Mouse (Mus musculus): ENCODE data around the gene Mmp25. TPM values are rescaled to one million over a fixed set of nuclear protein-coding genes. Genes with fewer than 3 reads are reported as not detected.

Gene Mmp25
- polyA plus RNA-seq, 1 experiment from 2014 or later, result 0.12 TPM

DNA sequence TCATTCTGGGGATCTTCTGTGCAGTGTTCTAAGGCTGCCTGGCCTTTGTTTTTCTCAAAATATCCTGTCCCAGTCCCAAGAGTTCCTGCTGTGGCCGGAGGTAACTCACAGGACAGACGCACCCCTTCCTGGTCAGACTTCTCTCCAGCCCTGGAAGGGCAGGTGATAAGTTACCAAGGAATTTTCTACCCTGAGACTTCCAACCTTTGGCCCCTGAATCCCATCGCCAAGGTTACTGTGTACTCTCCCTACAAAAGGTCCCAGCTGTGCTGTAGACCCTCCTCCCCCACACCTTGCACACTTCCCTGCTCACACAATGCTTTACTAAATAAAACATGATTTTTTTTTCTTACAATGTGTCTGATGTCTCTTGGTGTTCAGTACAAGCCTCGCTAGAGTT, 37.0 kb upstream of the Mmp25 start:
- TF ChIP-seq EP300 (optimal IDR thresholded peaks at IDR 0.05), result no peak
- no peak for DNase-seq (ENCODE audit: low spot score)
- H3K4me3 ChIP-seq (ENCODE audit: low read depth, low read length), result no peak overlapping the region
- no peaks in the 10 kb centered on the region for H3K9me3 ChIP-seq (ENCODE audit: control insufficient read depth, low read length)
- no peak overlapping the region for H3K9ac ChIP-seq (ENCODE audit: low read length)
- no peak overlapping the region for H3K4me2 ChIP-seq (replicated peaks; ENCODE audit: low read depth)
- 36% methylated on average over 4 of the region's 4 CpGs for WGBS
- no peak overlapping the region for H3K27ac ChIP-seq (replicated peaks)
- H3K27me3 ChIP-seq (ENCODE audit: control insufficient read depth, insufficient read depth, low read length), result 0 out of 2 replicates have a peak, but pooled peaks cover 2% of the 10 kb centered on the region
- no peaks in the 10 kb centered on the region for H3K36me3 ChIP-seq (ENCODE audit: control insufficient read depth, insufficient read depth, low read length)
- ATAC-seq (ENCODE audit: low FRiP score, low TSS enrichment), result 0 out of 2 replicates have a peak, but pooled peaks have one; percentile 12
- peaks cover 5% of the 10 kb centered on the region; the same call in 1 of the 2 replicates for H3K4me1 ChIP-seq (replicated peaks; ENCODE audit: control insufficient read depth, insufficient read depth)

DNA sequence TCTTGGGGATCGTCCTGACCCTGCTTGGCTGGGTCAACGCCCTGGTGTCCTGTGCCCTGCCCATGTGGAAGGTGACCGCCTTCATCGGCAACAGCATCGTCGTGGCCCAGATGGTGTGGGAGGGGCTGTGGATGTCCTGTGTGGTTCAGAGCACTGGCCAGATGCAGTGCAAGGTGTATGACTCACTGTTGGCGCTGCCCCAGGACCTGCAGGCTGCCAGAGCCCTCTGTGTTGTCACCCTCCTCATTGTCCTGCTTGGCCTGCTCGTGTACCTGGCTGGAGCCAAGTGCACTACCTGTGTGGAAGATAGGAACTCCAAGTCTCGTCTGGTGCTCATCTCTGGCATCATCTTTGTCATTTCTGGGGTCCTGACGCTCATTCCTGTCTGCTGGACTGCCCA, 36.0 kb upstream of the Mmp25 start:
- Histone ChIP-seq H3K4me3 (ENCODE audit: low read depth, low read length) (no peak overlapping the region), H3K9ac (ENCODE audit: low read length) (no peak overlapping the region), H3K4me1 (replicated peaks; ENCODE audit: control insufficient read depth, insufficient read depth) (peaks cover 5% of the 10 kb centered on the region; the same call in 1 of the 2 replicates), H3K9me3 (ENCODE audit: control insufficient read depth, low read length) (no peaks in the 10 kb centered on the region), H3K36me3 (ENCODE audit: control insufficient read depth, insufficient read depth, low read length) (no peaks in the 10 kb centered on the region), H3K27me3 (ENCODE audit: control insufficient read depth, insufficient read depth, low read length) (0 out of 2 replicates have a peak, but pooled peaks cover 2% of the 10 kb centered on the region), H3K27ac (replicated peaks) (no peak overlapping the region), H3K4me2 (replicated peaks; ENCODE audit: low read depth) (no peak overlapping the region)
- peak; percentile 75 for ATAC-seq (ENCODE audit: low FRiP score, low TSS enrichment)
- peak; percentile 81 for DNase-seq (ENCODE audit: low spot score)
- WGBS, result 48% methylated on average over 10 of the region's 10 CpGs
- TF ChIP-seq EP300 (optimal IDR thresholded peaks at IDR 0.05) (no peak), CTCF (IDR thresholded peaks at IDR 0.05; ENCODE audit: low read depth) (no peak)

DNA sequence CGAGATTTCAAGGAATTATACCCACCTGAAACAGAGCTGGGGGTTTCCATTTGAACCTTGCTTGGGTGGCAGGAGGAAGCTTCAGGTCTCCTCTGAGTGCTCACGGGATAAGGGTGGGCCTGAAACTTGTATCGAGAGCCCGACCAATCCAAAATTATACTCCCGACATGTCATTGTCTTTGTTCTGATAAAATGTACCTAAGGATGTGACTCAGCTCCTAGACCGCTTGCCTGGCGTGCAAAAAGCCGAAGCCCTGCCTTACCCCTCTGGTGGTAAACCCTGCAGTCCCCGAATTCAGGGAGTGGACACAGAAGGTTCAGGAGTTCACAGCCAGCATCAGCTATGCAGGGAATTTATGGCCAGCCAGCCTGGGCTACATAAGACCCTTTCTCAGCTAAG, 35.3 kb upstream of the Mmp25 start:
- H3K4me3 ChIP-seq (ENCODE audit: low read depth, low read length), result no peak overlapping the region
- 0 out of 2 replicates have a peak, but pooled peaks cover 2% of the 10 kb centered on the region for H3K27me3 ChIP-seq (ENCODE audit: control insufficient read depth, insufficient read depth, low read length)
- ATAC-seq (ENCODE audit: low FRiP score, low TSS enrichment) (no peak), DNase-seq (ENCODE audit: low spot score) (no peak)
- WGBS, result 54% methylated on average over 9 of the region's 9 CpGs
- no peak for TF ChIP-seq CTCF (IDR thresholded peaks at IDR 0.05; ENCODE audit: low read depth)
- no peak for TF ChIP-seq EP300 (optimal IDR thresholded peaks at IDR 0.05)
- no peak overlapping the region for H3K4me2 ChIP-seq (replicated peaks; ENCODE audit: low read depth)
- no peaks in the 10 kb centered on the region for H3K36me3 ChIP-seq (ENCODE audit: control insufficient read depth, insufficient read depth, low read length)
- H3K27ac ChIP-seq (replicated peaks), result no peak overlapping the region
- no peaks in the 10 kb centered on the region for H3K9me3 ChIP-seq (ENCODE audit: control insufficient read depth, low read length)
- peaks cover 5% of the 10 kb centered on the region; the same call in 1 of the 2 replicates for H3K4me1 ChIP-seq (replicated peaks; ENCODE audit: control insufficient read depth, insufficient read depth)
- H3K9ac ChIP-seq (ENCODE audit: low read length), result no peak overlapping the region

DNA sequence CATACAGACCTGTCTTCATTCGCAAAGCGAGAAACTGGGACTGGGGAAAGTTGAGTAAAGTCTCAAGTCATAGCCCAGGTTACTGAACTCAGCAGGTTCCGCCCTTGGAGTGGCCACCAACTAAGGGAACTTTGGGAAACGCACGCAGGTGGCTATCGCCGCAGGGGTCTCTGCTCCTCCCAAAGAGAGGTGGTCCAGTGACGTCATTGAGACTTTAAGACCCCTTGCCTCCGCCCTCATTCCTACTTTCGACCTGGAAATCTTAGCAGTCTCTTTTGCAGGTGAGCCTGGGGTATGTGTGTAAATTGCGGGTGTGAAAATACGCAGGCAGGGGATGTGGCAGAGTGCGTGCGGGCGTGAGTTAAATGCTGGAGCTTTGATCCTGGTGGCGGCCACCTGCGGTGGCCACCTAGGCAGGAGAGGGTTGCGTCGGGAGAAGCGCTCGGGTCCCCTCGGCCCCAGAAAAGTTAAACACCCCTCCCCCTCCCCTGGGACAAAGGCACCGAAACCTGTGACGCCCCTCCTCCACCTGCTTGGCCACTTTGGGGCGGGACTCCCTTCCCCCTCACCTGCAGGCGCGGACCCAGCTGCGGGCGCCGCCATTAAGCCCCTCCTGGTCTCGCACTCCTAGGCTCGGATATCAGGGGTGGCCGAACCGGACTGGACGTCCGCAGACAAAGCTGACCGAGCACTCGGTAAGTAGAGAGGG, 34.2 kb upstream of the Mmp25 start, which contains the start of gene Cldn6:
Cldn6 (plus strand) TSS at position 123 of the 709 bp plus-strand sequence.
- ATAC-seq (ENCODE audit: low FRiP score, low TSS enrichment) (no peak), DNase-seq (ENCODE audit: low spot score) (peak; percentile 33)
- Histone ChIP-seq H3K9ac (ENCODE audit: low read length) (no peak within 1 kb of the TSS), H3K4me1 (replicated peaks; ENCODE audit: control insufficient read depth, insufficient read depth) (peaks cover 10% of the 10 kb centered on the region), H3K27ac (replicated peaks) (no peak within 1 kb of the TSS), H3K9me3 (ENCODE audit: control insufficient read depth, low read length) (no peaks in the 10 kb centered on the region), H3K4me3 (ENCODE audit: low read depth, low read length) (peak within 1 kb of the TSS; percentile 17), H3K4me2 (replicated peaks; ENCODE audit: low read depth) (peak within 1 kb of the TSS; percentile 40), H3K36me3 (ENCODE audit: control insufficient read depth, insufficient read depth, low read length) (no peaks in the 10 kb centered on the region), H3K27me3 (ENCODE audit: control insufficient read depth, insufficient read depth, low read length) (0 out of 2 replicates have a peak, but pooled peaks cover 2% of the 10 kb centered on the region)
- TF ChIP-seq CTCF (IDR thresholded peaks at IDR 0.05; ENCODE audit: low read depth) (no peak), EP300 (optimal IDR thresholded peaks at IDR 0.05) (no peak)
- 2% methylated on average over 38 of the region's 38 CpGs for WGBS

DNA sequence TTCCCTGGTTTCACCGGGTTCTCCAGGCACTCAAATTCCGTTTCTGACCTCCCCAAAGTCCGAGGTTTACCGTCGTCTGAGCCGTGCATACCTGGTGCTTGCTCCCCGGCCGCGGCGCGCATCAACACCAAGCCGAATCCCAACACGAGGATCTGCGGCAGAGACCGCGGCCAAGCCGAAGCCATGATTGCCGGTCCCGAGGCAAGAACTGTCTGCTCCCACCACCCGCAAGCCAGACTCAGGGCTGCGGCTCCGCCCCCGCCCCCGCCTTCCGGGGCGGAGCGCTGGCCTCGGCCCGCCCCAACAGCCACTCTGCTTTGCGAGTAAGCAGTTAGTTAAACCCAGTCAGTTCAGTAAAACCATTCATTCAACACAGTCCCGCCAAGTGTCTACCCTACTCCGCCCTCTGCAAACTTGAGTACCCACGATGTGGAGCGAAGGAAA, 32.2 kb upstream of the Mmp25 start, which contains the start of gene Tnfrsf12a:
Tnfrsf12a (minus strand) TSS at position 233 of the 444 bp plus-strand sequence.
- Histone ChIP-seq H3K4me3 (ENCODE audit: low read depth, low read length) (peak within 1 kb of the TSS; percentile 50), H3K9ac (ENCODE audit: low read length) (peak within 1 kb of the TSS; percentile 59), H3K9me3 (ENCODE audit: control insufficient read depth, low read length) (no peaks in the 10 kb centered on the region), H3K36me3 (ENCODE audit: control insufficient read depth, insufficient read depth, low read length) (no peaks in the 10 kb centered on the region), H3K27ac (replicated peaks) (peak within 1 kb of the TSS; percentile 91), H3K27me3 (ENCODE audit: control insufficient read depth, insufficient read depth, low read length) (0 out of 2 replicates have a peak, but pooled peaks cover 2% of the 10 kb centered on the region), H3K4me1 (replicated peaks; ENCODE audit: control insufficient read depth, insufficient read depth) (peaks cover 13% of the 10 kb centered on the region), H3K4me2 (replicated peaks; ENCODE audit: low read depth) (peak within 1 kb of the TSS; percentile 93)
- DNase-seq (ENCODE audit: low spot score) (peak; percentile 89), ATAC-seq (ENCODE audit: low FRiP score, low TSS enrichment) (peak; percentile 36)
- under 1% methylated on average over 34 of the region's 34 CpGs for WGBS
- TF ChIP-seq EP300 (optimal IDR thresholded peaks at IDR 0.05), result no peak

Measured in stomach, postnatal 0 days (tissue).